Mouse (Mus musculus) lung, embryonic 16.5 days (tissue): ENCODE measurements at regions not wholly inside any gene's neighbourhood (a gene's known extent, or its start where the extent isn't known, plus 50 kb on each side); places are given as distances from the start of the nearest gene placed in this dataset.

ENCODE experiments used
- ATAC-seq: fragments of 200-750 bp; cut with Nextera tagmentation; 2 replicates; pipeline ENCODE4 v1.8.0; 2017; ENCODE audit warnings: low read depth, mild to moderate bottlenecking, moderate library complexity
- H3K27ac ChIP-seq: fragments of 300-500 bp; sonication (generic); 2 replicates; pipeline ENCODE4 v1.5.1; 2014; ENCODE audit warnings: mild to moderate bottlenecking, control low read depth, low read length
- H3K27me3 ChIP-seq: fragments of 300-500 bp; sonication (generic); 2 replicates; pipeline ENCODE4 v1.6.1; 2014; ENCODE audit warnings: low read depth, low read length, mixed read lengths; ENCODE audit not compliant: control insufficient read depth, insufficient read depth
- H3K36me3 ChIP-seq: fragments of 300-500 bp; sonication (generic); 2 replicates; pipeline ENCODE4 v1.6.1; 2014; ENCODE audit warnings: low read length; ENCODE audit not compliant: control insufficient read depth, insufficient read depth
- H3K4me1 ChIP-seq: fragments of 300-500 bp; sonication (generic); replicated peaks from 2 replicates; pipeline ENCODE4 v1.6.1; 2014; ENCODE audit warnings: low read length, mixed read lengths; ENCODE audit not compliant: control insufficient read depth, insufficient read depth
- H3K4me2 ChIP-seq: fragments of 300-500 bp; sonication (generic); 2 replicates; pipeline ENCODE4 v1.6.1; 2014; ENCODE audit warnings: low read depth, low read length, control low read depth
- H3K4me3 ChIP-seq: fragments of 300-500 bp; sonication (generic); 2 replicates; pipeline ENCODE4 v1.5.1; 2014; ENCODE audit warnings: mild to moderate bottlenecking, low read length, control low read depth
- H3K9ac ChIP-seq: fragments of 300-500 bp; sonication (generic); 2 replicates; pipeline ENCODE4 v1.6.1; 2014; ENCODE audit warnings: low read length, control low read depth
- H3K9me3 ChIP-seq: fragments of 300-500 bp; sonication (generic); 2 replicates; pipeline ENCODE4 v1.6.1; 2016; ENCODE audit warnings: low read length; ENCODE audit not compliant: control insufficient read depth
- WGBS: fragments of 180-500 bp; shearing (Covaris S2); extraction: QIAGEN DNeasy Blood & Tissue Kit; methylation state at CpG from one replicate; pipeline ENCODE4 v1.1.7; 2014; 5-methylcytosine and 5-hydroxymethylcytosine counted together

DNA sequence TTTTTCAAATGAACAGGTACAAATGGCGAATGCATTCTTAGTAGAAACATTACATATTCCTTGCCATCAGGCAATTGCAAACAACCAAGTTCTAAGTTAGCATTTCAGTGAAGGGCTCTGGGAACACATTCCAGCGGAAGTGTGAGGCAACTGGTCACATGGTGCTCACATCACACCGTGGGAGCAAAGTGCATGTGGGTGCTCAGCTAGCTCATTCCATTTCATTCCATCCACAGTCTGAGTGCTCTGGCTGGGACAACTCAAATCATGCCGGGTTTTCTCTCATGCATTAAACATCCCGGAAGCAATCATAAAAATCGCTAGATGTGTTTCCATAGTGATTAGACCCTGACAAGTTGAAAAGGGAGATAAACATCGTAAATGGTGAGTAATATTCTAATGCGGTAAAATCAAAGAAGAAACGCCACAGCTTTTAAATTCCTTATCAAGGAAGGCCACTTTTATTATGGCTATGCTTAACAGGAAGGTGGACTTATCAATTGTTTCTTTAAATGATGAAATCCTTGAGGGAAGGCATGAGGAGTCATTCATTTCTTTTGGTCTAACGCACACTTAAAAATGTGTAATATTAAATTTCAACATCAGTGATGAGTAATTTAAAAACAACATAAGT lies 104.1 kb downstream of the Rassf9 start:
- H3K9ac ChIP-seq = no peak overlapping the region
- H3K9me3 ChIP-seq = no peaks in the 10 kb centered on the region
- ATAC-seq = no peak
- H3K4me2 ChIP-seq = no peak overlapping the region
- H3K4me1 ChIP-seq = no peaks in the 10 kb centered on the region
- WGBS = 77% methylated on average over 10 of the region's 10 CpGs
- no peaks in the 10 kb centered on the region for H3K36me3 ChIP-seq
- H3K27me3 ChIP-seq = no peaks in the 10 kb centered on the region
- H3K27ac ChIP-seq = no peak overlapping the region
- no peak overlapping the region for H3K4me3 ChIP-seq
